Mouse (Mus musculus) stomach, postnatal 0 days (tissue): ENCODE measurements around the gene 5730596B20Rik.

Experiments
- CTCF ChIP-seq: IDR thresholded peaks from 2 replicates; pipeline ENCODE4 v1.5.1; 2016; ENCODE audit warnings: antibody characterized with exemption, low read depth, mild to moderate bottlenecking, moderate library complexity
- EP300 ChIP-seq: optimal IDR thresholded peaks from 2 replicates; pipeline ENCODE3; 2016; ENCODE audit warnings: antibody characterized with exemption

- no peak for TF ChIP-seq CTCF
- TF ChIP-seq EP300: no peak
Observed at GRCm38 (mm10) chr6:52203121-52203370, 25.7 kb downstream of the 5730596B20Rik start.
